Comparison of ENCODE assay signal across 8 mouse cellular contexts in the genomic region with DNA sequence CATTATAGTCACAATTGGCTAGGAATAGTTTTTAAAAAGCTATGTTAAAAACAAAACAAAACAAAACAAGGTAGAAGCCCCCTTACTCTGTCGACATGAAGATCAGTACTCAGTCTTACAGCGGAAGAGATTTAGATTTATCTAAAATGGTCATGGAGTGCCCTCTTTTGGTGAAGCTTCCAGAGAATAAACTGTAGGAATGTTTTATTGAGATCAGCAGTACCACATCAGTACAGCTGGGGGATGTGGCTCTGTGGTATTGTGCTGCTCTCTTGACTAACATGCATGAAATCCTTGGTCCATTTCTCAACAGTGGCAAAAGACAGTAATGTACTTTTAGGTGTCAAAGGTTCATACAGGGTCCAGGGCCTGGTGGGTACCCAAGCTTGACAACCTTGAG. TPM values are rescaled to one million over a fixed set of nuclear protein-coding genes. Genes with fewer than 3 reads are reported as not detected.
DNase-seq lines count a peak whose midpoint lies in the region; ATAC-seq and TF ChIP-seq lines count a peak whose summit lies in the region.
"Had no signal": no experiment of that assay in that cellular context is flagged by ENCODE, and none has a peak within 500 bp of the region (broad histone marks: within the 10 kb centered on the region; RNA-seq: fewer than 3 reads in every experiment).

No protein-coding gene starts in this region.

- no peak for TF ChIP-seq EP300 in CH12.LX (IDR thresholded peaks at IDR 0.05; ENCODE audit: low read length)
- no peak for TF ChIP-seq EP300 in lung, postnatal 0 days (IDR thresholded peaks at IDR 0.05)

- H3K4me3 ChIP-seq in kidney, adult 2 months (ENCODE audit: insufficient read depth, low read depth, low read length): no peak overlapping the region
- H3K4me3 ChIP-seq in CH12.LX (replicated peaks in 1 of 3; ENCODE audit: low read depth in 2 of 3, low read length in 2 of 3, poor library complexity in 1 of 3): no peak overlapping the region
- H3K4me3 ChIP-seq in lung, postnatal 0 days (ENCODE audit: low read depth, low read length): no peak overlapping the region

- H3K4me2 ChIP-seq in CH12.LX (ENCODE audit: insufficient read depth, low read depth, poor library complexity, severe bottlenecking): no peak overlapping the region
- no peak overlapping the region for H3K4me2 ChIP-seq in lung, postnatal 0 days (replicated peaks; ENCODE audit: low read depth, low read length)

- CTCF ChIA-PET in Patski (lab: Charles Lee): interaction anchor here (0.6 to 2.4 kb wide), 10 partner anchors 9 to 301 kb away, joined by 3 to 6 read pairs (median 3); no protein-coding TSS in a partner anchor

- H3K36me3 ChIP-seq in kidney, adult 2 months (ENCODE audit: control insufficient read depth, insufficient read depth, low read length): no peaks in the 10 kb centered on the region
- H3K36me3 ChIP-seq in CH12.LX (replicated peaks in 1 of 2; ENCODE audit: control insufficient read depth in 1 of 2, insufficient read depth in 1 of 2, low read length in 1 of 2): no peaks in the 10 kb centered on the region
- H3K36me3 ChIP-seq in lung, postnatal 0 days (ENCODE audit: insufficient read depth, low read length): no peaks in the 10 kb centered on the region

- in situ Hi-C loops in CH12.LX (cut with MboI; ENCODE audit: low pct_ligation_motif_present, low pct_unique_long_range_greater_than_20kb, low sequenced_read_pairs): loop anchor here (10.0 kb wide), 1 partner anchor 298 kb away; no protein-coding TSS in a partner anchor
- in situ Hi-C loops in Patski (cut with MboI; ENCODE audit: low pct_unique_long_range_greater_than_20kb): loop anchor here (5.0 to 25.0 kb wide), 4 partner anchors 169 to 1118 kb away; a partner anchor contains a TSS

- H3K27me3 ChIP-seq in kidney, adult 2 months (replicated peaks; ENCODE audit: control insufficient read depth, insufficient read depth, low read length): no peaks in the 10 kb centered on the region
- H3K27me3 ChIP-seq in CH12.LX (replicated peaks) (no peaks in the 10 kb centered on the region), Patski (no peaks in the 10 kb centered on the region)
- H3K27me3 ChIP-seq in lung, postnatal 0 days (replicated peaks; ENCODE audit: insufficient read depth, low read length): no peaks in the 10 kb centered on the region

- dilution Hi-C loops in CH12.LX (cut with MboI; ENCODE audit: extremely low pct_ligation_motif_present, extremely low pct_unique_long_range_greater_than_20kb, low sequenced_read_pairs): no loop called here

- no peaks in the 10 kb centered on the region for H3K4me1 ChIP-seq in kidney, adult 2 months (ENCODE audit: control insufficient read depth, insufficient read depth, low read length)
- peaks cover 2 to 3% of the 10 kb centered on the region in 2 experiments; a peak in 1 of 4 replicates for H3K4me1 ChIP-seq in CH12.LX (ENCODE audit: control insufficient read depth in 1 of 2, insufficient read depth in 2 of 2)
- H3K4me1 ChIP-seq in lung, postnatal 0 days (ENCODE audit: insufficient read depth, low read depth, low read length): no peaks in the 10 kb centered on the region

- H3K79me2 ChIP-seq in CH12.LX (replicated peaks; ENCODE audit: control insufficient read depth, extremely low read depth, insufficient read depth, poor library complexity, severe bottlenecking): no peaks in the 10 kb centered on the region

- peak; percentile 66 for TF ChIP-seq RAD21 in CH12.LX (IDR thresholded peaks at IDR 0.05; ENCODE audit: low read depth, low read length)

- H3K9ac ChIP-seq in CH12.LX (ENCODE audit: insufficient read depth, low read depth): no peak overlapping the region
- no peak overlapping the region for H3K9ac ChIP-seq in lung, postnatal 0 days (replicated peaks; ENCODE audit: low read depth)

- peak; percentile 36 for DNase-seq in kidney, adult 2 months
- DNase-seq in kidney, adult 8-10 months: no peak
- DNase-seq in CH12.LX (ENCODE audit: extremely low read depth) (no peak), Patski (ENCODE audit: low read depth, low spot score) (no peak)
- DNase-seq in lung, postnatal 0 days (ENCODE audit: low spot score): peak; percentile 76
- DNase-seq: cerebellum, adult 11 months had no signal

- TF ChIP-seq CTCF in kidney, adult 2 months (conservative IDR thresholded peaks at IDR 0.05; ENCODE audit: insufficient read depth, insufficient read length, low read depth, low read length): no peak
- peak in 1 of 2 experiments; percentile 62; a peak in 3 of 4 replicates for TF ChIP-seq CTCF in CH12.LX (conservative IDR thresholded peaks at IDR 0.05 in 1 of 2, IDR thresholded peaks at IDR 0.05 in 1 of 2; ENCODE audit: low read depth in 2 of 2, low read length in 2 of 2)
- peak; percentile 73 for TF ChIP-seq CTCF in Patski (IDR thresholded peaks at IDR 0.05)
- peak; percentile 71 for TF ChIP-seq CTCF in lung, postnatal 0 days (IDR thresholded peaks at IDR 0.05)

- no peak for TF ChIP-seq POLR2A in kidney, adult 2 months (IDR thresholded peaks at IDR 0.05; ENCODE audit: low read depth, low read length)
- TF ChIP-seq POLR2A in CH12.LX (IDR thresholded peaks at IDR 0.05; ENCODE audit: low read depth, low read length): no peak

- no peaks in the 10 kb centered on the region for H3K9me3 ChIP-seq in CH12.LX (replicated peaks; ENCODE audit: low read length)
- no peaks in the 10 kb centered on the region for H3K9me3 ChIP-seq in lung, postnatal 0 days (ENCODE audit: low read length)

- 15% methylated on average over 2 of the region's 2 CpGs for WGBS in kidney, adult 2 months
- 20% methylated on average over 2 of the region's 2 CpGs for WGBS in lung, postnatal 0 days

- ATAC-seq in Patski: peak; percentile 82
- ATAC-seq in lung, postnatal 0 days: peak; percentile 50
- no peak for ATAC-seq in erythroblast, adult 5-6 weeks (replicated peaks; ENCODE audit: low FRiP score, poor library complexity, severe bottlenecking)
- no peak for ATAC-seq in monocyte, adult 5-6 weeks (replicated peaks; ENCODE audit: insufficient number of reproducible peaks, low FRiP score, low TSS enrichment, poor library complexity, severe bottlenecking)

- no peak overlapping the region for H3K27ac ChIP-seq in kidney, adult 2 months (ENCODE audit: insufficient read depth, low read depth, low read length)
- H3K27ac ChIP-seq in CH12.LX (ENCODE audit: insufficient read depth, low read depth): no peak overlapping the region
- no peak overlapping the region for H3K27ac ChIP-seq in lung, postnatal 0 days (ENCODE audit: low read length)

- POLR2A ChIA-PET in Patski (lab: Charles Lee): interaction anchor here (1.1 to 1.4 kb wide), 2 partner anchors 19 to 61 kb away, joined by 3 read pairs; no protein-coding TSS in a partner anchor

TF ChIP-seq in CH12.LX, 34 proteins besides CTCF, POLR2A, EP300 and RAD21:
- TF ChIP-seq ZC3H11A (IDR thresholded peaks at IDR 0.05; ENCODE audit: low read depth, low read length) (peak; percentile 20; the same call in 1 of the 2 replicates), TCF12 (IDR thresholded peaks at IDR 0.05; ENCODE audit: low read depth, low read length) (no peak), IRF4 (IDR thresholded peaks at IDR 0.05; ENCODE audit: low read depth, low read length) (no peak), SMC3 (IDR thresholded peaks at IDR 0.05; ENCODE audit: low read depth, low read length) (peak; percentile 34)

RNA-seq across cellular contexts. Expression of a gene that starts 5.0 kb away (rescaled TPM):
- 3.4 and 4.4 TPM in 2 replicates for polyA plus RNA-seq in kidney, adult 2 months (2012; rRNA removed)
- total RNA-seq in CH12.LX (2012; rRNA removed): 7.5 TPM in 2 replicates
- 9.3 and 9.7 TPM in 2 replicates for total RNA-seq in CH12.LX (2014; rRNA removed)
- 5.0 and 5.2 TPM in 2 replicates for polyA plus RNA-seq in CH12.LX (2012; ENCODE audit: insufficient read length, low read depth)
- 12.5 TPM for polyA plus RNA-seq in Patski (2021)
- 10.5 and 11.5 TPM in 2 replicates for polyA plus RNA-seq in lung, postnatal 0 days (2015; fragmentation: Nextera tagmentation; extraction: Ambion mirVana)
- 46.2 and 62.8 TPM in 2 replicates for total RNA-seq in erythroblast, adult 5-6 weeks (2015; ENCODE audit: low replicate concordance)
- 79.1 and 99.0 TPM in 2 replicates for total RNA-seq in erythroblast, adult 5-6 weeks (2017; ENCODE audit: low replicate concordance)
- 11.8 to 19.8 TPM (median 19.2 TPM) in 3 replicates for total RNA-seq in monocyte, adult 5-6 weeks (2017)

RNA-seq across cellular contexts. Expression of a gene that starts 37.9 kb away (rescaled TPM):
- not detected in 2 replicates for polyA plus RNA-seq in kidney, adult 2 months (2012; rRNA removed)
- total RNA-seq in CH12.LX (2012; rRNA removed) (0.04 TPM in 1 of 2 replicates, not detected in the other), CH12.LX (2014; rRNA removed) (0.15 TPM in 2 replicates)
- polyA plus RNA-seq in CH12.LX (2012; ENCODE audit: insufficient read length, low read depth) (not detected in 2 replicates), Patski (2021) (not detected)
- polyA plus RNA-seq in lung, postnatal 0 days (2015; fragmentation: Nextera tagmentation; extraction: Ambion mirVana): 0.08 TPM in 1 of 2 replicates, not detected in the other
- not detected in 2 replicates for total RNA-seq in erythroblast, adult 5-6 weeks (2015; ENCODE audit: low replicate concordance)
- not detected in 2 replicates for total RNA-seq in erythroblast, adult 5-6 weeks (2017; ENCODE audit: low replicate concordance)
- total RNA-seq in monocyte, adult 5-6 weeks (2017): not detected in 3 replicates

Comparison
In these comparisons a context has a peak if more than half of its experiments do, and no peak if none do; other contexts are left out.
1. DNase-seq: peak in kidney, adult 2 months (single experiment) and lung, postnatal 0 days (single experiment); none in kidney, adult 8-10 months (0 of 2), CH12.LX (single experiment) and Patski (single experiment).
2. ATAC-seq: peak in Patski (single experiment) and lung, postnatal 0 days (single experiment); none in erythroblast, adult 5-6 weeks (single experiment) and monocyte, adult 5-6 weeks (single experiment).